Mouse (Mus musculus): ENCODE results near the gene Il24.

Gene Il24

DNA sequence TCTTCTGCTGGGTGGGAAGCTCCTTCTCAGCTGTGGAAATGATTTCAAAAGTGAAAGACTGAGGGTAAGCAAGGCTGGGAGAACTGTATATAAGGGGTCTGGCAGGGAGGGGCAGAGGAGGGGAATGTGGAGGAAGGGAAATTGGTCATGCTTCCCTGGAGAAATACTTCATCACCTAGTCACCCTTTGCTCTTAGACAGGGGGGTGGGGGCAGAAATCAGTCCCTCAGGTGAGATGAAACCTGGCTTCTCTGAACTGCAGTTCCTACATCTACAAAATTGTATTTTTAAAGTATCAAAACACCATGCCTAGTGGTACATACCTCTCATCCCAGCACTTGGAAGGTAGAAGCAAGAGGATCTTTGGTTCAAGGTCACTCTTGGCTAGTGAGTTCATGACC is at the start of gene Il24:
Gene Il24 (minus strand): TSS at position 101 of the 400 bp plus-strand sequence.
- no peak for DNase-seq

DNA sequence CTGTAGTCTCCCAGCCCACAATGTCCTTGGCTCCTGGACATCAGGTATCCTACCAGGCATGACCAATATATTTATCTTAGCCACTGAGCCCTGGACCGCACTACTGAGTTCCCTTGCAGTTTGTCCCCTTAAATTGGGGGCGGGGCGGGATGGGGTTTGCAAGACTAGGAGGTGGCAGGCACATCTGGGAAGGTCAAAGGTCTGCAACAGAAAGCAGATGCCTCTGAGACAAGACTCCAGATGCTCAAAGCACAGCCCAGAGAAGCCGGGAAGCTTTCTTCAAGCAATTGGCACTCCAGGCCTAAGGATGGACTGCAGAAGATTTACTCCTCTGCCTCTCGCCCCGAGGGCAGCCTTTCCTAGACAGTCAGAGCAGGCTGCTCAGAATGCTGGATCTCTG is 49.1 kb upstream of the Il24 start:
- no peak for DNase-seq

DNA sequence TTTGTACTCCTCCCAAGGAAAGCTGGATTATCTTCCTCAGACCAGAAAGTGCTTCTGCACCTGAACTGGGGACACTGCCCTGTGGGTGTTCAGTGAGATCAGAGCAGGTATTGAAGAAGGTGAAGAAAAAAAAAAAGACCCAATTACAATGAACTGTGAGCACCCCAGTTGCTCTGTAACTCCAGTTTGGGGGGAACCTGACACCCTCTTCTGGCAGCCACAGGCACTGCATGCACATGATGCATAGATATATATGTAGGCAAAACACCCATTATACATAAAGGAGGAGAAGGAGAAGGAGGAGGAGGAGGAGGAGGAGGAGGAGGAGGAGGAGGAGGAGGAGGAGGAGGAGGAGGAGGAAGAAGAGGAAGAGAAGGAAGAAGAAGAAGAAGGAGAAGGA is 39.2 kb upstream of the Il24 start:
- DNase-seq = no peak

DNA sequence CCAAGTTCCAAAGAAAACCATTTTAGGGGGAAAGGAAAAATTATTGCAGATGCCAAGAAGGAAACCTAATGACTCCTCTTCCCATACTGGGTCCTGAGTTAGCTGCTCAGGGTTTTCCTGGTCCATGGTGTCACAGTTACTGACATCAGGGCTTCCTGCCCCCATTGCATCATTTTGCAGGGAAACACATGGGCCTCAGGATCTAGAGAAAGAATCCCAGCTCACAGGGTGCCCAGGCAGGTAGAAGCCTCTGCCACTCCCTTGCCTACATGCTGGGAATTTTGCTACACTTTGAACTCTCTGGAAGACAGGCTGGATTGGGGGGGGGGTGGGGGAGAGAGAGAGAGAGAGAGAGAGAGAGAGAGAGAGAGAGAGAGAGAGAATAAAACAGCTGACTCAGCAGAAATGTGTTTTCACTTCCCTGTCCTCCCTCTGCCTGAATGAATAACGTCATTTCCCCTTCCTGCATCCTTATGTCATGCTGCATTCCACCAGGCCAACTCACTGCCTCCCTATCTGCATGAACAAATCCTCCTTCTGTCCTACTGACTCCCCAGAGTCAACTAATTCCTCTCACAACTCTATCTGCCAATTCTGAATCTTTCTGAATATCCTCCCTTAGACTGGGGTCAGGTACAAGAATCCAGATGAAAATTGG is 31.2 kb upstream of the Il24 start:
- DNase-seq = no peak

DNA sequence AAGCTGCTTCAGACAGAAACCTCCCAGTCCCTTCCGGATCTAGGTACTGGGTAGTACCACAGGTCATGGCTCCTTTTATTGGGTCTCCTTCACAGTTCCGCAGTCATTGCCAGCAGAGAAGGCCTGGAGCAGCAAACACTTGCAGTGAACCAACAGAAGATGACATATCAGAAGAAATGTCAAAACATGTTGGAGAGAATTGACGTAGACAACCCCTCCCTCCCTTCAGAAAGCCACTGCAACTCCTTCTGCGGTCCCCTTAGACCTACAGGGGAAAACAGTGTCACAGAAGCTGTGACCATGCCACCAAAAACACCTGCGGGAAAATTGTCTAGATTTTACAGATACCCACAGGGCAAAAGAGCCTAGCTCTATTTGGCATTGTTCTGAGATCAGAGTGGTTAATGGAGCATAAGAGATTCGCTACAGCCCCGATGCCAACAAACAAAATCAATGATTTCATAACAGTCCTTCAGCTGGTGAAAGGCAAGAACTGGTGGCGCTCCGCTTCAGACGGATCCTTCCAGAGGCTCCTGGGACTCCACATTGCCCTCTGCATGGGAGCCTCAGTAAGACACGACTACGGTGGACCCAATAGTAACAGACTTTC is 24.3 kb upstream of the Il24 start, which contains the start of gene Il20:
Gene Il20 (minus strand): TSS at position 51 of the 610 bp plus-strand sequence.
- no peak for DNase-seq

DNA sequence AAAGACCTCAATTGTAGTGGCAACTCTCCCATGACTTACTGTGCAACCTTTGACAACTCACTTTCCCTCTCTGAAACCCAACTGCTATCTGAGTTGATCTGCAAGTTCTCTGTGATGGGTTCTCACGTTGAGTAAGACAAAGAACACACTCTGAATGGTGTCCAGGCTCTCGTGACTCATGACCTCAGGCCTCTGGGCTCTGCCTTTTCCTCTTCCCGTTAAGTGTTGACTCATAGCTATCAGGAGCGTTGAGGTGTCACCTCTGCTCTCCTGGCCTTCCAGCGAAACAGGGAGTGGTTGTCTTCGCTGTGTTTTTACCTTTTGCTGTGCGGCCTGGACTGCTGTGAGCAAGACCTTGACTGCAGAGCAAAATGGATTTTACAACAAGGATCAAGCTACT is 15.3 kb upstream of the Il24 start:
- DNase-seq = no peak

DNA sequence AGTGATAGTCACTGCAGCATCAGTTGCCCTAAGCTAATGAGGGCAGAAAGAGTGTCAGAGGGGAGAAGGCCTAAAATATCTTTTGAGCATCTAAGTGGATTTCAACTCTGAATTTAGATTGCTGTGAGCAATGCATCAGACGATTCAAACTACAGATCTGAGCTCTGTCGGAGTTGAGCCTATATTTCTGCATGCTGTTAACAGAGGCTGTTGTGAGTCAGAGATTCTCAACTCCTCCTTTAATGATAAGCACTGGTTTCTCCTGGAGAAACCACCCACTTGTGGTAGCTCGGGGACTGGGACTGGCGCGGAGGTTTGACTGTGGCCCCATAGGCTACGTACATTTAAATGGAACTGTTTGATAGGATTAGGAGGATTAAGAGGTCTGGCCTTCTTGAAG is 7.2 kb upstream of the Il24 start:
- no peak for DNase-seq

DNA sequence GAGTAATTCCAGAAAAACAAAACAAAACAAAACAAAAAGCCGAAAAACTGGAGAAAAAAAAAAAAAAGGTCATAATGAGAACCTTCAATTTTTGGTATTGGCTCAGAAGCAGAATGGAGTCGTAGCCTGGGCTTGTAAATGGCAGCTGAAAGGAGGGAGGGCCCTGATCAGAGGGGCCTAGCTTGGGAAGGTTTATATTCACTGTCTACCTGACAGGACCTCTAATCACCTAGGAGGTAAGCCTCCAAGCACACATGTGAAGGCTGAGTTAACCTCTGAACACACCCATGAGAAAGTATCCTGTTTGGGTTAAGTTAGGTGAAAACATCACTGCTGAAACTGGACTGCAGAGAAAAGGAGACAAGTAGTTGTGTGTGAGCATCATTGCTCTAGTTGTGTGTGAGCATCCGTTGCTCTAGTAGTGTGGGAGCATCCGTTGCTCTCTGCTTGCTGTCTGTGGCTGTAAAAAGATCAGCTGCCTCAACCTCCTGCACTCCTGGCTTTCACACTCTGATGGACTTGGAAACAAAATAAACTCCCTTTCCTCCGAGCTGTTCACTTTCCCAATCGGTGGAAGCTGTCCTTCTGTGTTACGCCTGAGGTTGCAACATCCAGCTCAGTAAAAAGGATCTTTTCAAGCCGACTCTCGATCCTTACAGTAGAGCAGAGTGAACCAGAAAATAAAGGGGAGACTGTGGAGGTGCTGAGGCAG is 6.2 kb upstream of the Il24 start:
- DNase-seq = no peak

DNA sequence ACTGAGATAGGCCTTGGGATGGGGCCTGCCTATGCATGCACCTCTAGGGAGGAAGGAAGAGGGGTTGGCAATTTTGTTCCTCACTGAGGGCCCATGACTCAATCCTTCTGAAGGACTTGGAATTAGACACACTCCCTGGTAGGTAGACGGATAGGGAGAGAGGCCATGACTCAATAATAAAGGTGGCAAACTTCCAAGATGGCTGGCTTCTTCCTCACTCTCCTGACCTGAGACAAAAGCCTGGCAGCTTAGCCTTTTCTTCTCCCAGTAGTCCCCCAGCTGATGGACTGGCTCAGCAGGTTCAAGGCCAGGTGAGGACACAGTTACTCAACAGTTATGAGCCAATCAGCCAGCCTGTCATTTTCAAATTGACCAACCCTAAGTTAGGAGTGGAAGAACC is 5.2 kb upstream of the Il24 start:
- DNase-seq = no peak

DNA sequence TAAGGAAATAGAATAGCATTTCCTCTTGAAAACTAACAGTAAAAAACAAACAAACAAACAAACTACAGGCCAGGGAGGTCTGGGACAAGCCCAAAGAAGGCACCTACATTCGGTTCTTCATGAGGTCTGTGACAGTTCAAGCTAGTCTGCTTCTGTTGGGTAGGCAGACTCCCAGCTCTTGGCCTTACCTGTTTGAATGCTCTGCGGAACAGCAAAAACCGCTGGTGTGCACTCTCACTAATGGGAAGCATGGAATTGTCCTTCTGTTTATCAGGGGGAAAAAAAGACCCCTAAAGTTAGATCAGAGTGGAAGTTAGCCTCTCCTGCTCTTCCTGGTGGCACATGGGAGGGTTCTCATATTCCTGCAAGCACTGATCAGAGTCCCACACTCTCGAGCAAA is 4.1 kb downstream of the Il24 start:
- DNase-seq = no peak

DNA sequence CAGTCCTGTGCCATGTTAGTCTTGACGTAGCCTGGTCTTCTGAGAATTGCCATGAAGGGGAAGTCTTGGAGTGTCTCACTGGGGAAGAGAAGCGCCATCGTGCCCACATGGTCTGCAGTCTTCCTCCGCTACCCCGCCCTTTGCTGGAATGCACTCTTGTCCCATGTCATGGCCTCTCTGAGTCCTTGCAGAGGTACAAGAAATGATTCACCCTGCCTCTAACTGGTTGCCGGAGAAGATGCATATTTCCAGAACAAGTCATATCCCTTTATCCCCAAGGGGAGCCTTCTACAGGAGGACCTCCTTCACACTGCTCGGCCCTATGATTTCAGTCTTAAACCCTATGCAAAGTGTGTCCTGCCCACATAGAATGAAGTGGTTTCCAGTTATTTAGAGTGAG is 7.3 kb downstream of the Il24 start:
- DNase-seq = no peak

DNA sequence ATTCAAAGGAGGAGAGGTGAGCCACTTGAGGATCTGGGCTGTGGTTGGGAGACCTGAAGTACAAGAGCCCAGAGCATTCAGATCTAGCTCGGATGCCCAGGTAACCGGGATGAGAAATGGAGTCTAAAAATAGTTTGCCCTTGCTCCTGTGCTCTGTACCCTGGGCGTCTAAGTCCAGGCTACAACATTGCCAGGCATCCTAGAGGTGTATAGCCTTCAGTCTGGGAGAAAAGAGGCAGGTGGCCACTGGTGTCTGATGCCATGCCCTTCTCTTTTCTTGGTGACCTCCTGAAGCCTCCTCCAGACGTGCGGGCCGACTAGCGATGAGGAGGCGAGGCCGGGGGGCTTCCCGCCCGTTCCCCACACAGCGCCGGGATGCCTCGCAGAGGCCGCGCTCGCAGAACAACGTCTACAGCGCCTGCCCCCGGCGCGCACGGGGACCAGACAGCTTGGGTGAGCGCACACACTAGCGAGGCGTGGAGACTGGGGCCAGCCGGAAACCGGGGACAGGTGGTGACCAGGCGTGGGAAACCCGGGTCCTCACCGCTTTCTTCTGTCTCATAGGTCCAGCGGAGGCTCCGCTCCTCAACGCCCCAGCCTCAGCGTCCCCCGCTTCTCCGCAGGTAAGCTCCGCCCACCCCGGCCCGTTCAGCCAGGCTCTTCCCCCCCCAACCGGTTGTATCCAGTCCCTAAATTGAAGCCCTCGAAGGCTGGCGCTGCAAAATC is 9.2 kb downstream of the Il24 start:
- no peak for DNase-seq

DNA sequence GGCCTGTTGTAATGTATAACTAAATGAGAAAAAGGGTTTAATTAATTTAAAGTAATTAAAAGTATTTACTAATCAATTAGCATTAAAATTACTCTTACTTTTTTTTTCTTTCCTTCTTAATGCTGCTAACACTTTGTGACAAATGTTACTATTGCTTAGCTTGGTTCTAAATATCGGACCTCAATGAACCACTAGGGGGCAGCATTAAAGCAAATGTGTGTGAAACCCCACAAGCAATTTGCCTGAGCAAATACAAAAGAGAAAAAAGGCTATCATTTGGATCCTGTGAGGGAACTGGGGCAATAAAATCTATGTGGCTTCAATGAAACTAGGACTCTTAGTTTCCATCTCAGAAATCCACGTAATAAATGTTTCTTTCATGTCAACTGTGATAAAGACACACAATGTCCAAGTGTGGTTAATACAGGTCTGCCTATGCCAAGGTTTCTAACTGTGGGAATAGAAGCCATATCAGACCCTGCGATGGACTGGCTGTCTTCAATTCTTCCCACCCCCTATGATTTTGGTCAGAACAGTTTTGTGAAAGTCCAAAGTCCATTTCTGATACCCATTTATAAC is 10.2 kb downstream of the Il24 start:
- no peak for DNase-seq

DNA sequence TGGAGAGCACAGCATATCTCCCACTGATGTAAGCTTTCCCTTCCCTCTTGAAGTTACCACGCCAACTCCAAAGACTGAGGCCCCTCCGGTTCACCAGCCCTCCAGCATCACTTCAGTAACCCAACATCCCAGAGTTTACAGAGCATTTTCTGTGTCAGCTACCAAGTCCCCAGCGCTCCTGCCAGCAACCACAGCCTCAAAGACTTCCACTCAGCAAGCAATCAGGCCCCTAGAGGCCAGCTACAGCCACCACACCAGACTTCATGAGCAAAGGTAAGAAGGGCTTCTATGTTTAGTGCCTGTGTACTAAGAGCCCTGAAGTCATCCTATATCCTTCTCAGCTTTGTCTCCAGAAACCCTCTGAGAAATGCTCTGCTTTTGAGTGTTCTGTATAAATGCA is 11.3 kb downstream of the Il24 start:
- no peak for DNase-seq

DNA sequence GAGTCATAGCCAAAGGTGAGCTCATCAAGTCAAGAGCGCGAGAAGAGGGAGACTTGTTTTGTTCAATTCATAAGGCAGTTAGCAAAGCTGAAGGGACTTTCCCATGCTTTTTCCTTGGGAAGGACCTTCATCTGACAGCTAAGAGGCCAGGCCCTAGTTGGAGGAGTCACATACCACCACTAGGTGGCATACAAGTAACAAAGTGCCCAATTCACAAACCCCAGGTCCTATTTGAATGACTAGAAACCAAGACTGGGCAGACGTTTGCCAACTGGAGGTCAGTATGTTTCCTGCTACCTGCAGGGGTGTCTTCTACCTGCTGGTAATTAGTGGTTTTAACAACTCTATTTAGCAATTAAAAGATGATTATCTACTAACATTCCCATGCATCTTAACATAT is 12.1 kb downstream of the Il24 start:
- DNase-seq = peak; percentile 31

DNA sequence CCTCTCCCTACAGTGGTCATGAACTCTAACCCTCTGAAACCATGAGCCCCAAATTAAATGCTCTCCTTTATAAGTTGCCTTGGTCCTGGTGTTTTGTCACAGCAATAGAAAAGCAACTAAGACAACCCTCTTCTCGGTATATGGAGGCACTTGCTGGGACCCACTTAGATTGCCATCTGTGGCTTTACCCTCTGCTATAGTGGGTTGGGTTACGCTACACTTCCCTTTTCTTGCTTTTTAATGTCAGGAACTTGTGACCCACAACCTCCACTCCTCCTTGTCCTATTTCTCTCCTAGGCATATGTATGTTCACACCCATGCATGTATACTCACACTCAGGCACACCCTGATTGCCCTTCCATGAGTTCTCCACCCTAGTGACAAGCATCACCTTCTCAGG is 14.3 kb downstream of the Il24 start:
- DNase-seq = no peak

DNA sequence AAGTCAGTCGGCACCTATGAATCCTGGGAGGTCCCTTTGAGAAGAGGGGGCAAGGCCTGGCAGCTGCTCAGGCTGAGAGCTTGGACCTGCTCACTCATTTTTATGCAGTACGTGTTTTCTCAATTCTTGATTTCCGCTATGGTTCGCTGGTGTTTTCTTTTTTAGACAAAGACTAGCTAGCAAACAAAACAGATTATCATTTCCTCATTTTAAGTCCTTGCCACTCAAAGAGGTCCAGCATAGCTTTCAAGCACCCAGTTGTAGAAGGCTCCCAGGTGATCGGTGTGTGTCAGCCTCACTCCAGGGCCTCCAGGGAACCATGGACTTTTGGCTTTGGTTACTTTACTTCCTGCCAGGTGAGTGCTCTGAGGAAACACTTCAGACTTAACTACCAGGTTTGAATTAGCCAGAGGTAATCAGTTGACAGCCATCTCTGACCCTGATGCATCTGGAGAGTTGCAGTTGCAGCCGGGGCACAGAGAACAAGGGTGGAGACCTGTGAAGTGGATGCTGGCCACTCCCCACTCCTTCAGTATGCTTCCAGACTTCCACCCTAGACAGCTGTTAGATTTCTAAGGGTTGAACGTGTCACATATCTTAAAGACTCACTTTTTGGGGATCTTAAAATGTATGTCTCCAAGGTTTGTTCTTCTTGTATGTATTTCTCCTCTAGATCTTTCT is 21.6 kb downstream of the Il24 start, which contains the start of gene Fcmr:
Gene Fcmr (plus strand): TSS at position 129 of the 681 bp plus-strand sequence.
- DNase-seq = no peak

DNA sequence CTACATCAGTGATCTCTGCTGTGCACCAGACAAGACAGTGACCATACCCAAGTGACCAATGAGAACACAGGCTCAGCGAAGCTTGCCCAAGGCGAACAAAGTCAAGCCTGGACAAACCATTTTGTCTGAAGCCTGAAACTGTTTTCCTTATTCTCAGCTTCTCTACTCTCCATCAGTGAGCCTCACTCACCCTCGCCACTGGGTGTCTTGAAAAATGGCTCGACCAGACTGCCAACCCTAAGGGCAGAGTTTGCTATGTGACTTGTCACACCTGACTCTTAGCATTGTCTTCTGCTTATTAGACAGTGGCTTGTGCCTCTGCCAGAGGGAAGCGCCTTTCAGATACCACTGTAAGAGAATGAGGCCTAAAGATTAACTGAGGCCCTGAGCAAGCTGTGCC is 22.5 kb downstream of the Il24 start:
- DNase-seq = no peak

DNA sequence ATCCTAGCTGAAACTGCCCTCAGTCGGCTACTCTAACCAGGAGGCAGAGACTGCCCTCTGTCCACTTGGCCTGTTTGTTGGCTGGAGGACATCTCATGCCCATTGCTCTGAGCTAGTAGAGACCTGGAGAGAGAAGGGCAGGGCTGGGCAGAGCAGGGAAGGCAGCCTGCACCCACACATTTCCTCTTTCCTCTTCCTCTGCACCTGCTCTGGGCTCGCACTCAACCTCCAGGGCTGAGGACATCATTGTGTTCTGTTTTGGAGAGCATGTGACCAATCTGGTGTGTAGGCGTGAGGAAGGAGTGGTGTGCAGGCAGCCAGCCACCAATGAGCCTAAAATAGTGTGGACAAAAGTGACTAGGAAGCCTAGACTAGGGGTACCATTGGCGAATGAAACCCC is 23.0 kb downstream of the Il24 start:
- peak; percentile 53 for DNase-seq

DNA sequence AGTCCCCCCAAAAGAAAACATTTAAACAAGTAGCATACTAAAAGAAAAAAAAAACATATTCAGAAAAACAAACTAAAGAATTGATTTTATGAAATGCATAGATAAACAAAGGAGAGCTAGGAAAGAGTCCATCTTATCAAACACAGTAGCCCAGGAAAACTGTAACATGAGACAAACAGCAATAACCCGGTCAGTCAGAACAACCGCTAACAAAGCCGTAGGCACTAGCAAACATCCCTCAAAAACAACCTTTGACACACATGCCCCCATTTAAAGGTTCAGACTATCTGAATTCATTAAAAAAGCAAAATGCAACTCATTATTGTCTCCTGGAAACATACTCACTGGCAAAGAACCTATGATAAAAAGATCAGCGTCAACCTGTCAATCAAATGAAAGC is 29.8 kb downstream of the Il24 start:
- DNase-seq = no peak

DNA sequence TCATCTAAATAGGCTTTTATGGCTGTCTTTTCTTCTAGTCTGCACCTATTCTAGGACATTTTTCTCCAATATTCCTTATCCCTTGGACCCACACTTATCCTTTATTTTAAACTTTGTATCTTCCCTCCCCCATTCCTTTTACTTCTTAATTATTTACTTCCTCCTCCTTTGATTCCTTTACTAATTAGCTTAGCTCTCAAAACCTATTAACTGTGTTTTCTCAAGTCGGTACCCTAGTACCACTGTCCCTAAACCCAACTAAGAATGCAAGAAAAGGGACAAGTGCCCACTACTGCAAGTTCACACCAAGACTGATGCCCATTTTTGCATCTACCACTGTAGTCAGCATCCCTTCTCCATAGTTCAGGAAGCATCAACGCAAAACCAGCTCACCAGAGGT is 31.5 kb downstream of the Il24 start:
- DNase-seq = no peak

DNA sequence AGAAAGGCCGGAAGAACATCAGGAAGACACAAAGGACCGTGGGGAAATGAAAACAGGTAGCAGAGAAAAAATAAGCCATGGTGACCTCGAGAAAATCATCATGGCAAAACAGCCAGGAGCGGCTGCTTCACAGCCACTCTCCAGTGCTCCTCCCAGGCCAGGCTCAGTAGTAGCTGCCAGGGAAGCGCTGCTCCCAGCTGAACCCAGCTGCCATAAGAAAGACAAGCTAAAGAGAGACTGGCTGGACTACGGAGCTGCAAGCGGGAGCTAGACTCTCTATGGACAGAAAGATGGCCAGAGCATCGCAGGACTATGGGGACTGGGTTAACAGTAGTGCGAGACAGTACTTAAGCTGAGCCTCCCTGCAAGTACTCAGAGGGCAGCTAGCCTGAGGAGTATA is 32.4 kb downstream of the Il24 start:
- DNase-seq = no peak

DNA sequence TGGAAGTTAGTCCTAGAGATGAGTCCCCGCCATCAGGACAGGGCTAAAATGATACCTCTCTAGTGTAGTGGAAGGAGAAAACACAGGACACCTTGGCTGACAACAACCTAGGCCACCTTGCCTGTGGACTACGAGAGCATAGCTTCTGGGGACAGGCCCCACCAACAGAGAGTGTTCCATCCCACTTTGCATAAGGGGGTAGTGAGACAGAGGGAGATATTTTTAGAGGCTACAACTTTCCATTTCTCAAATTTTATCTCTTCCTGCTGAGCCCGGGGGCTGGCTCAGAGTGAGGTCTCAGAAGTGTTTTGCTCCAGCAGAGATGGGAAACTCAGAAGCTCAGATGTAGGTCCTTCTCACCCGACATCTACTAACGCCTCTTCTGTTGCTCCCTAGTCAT is 36.8 kb downstream of the Il24 start:
- DNase-seq = no peak
